Mouse (Mus musculus): ENCODE data around the gene H2-D1. TPM values are rescaled to one million over a fixed set of nuclear protein-coding genes. Genes with fewer than 3 reads are reported as not detected.

The H2-D1 gene
- total and polyA plus RNA-seq, 3 experiments = 659 to 944 (median 880) TPM

DNA sequence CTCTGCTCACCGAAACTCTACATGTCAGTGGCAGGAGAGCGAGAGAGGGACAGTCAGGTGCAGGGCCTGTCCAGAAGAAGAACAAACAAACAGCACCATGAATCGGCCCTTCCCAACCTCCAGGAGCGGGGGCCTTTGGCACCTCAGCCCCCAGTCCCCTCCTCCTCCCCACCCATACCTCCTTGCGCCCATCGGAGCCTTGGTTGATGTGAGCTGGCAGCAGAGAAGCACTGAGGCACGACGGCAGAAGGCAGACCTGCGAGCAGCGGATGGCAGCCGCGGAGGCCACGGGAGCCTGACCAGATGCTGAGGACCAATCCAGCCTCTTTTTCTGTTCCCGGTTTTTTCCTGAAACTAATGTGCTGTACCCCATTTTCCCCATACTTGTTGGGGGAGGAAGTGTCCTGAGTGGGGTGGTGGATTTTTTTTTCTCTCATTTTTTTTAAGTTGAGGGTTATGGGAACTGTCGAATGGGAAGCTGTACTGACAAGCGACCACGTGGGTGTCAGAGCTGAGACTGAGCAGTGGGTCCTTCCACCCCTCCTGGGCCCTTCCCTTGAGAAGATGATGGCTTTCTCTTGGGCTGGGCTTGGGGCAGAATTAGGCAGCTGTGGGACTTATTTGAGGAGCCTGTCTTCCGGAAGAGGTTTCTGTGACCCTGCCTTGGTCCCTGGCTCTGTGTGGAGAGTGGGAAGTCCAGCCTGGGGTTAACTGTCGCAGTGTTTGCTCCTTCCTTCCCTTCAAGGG, 12.9 kb upstream of the H2-D1 start:
- peaks cover 29% of the 10 kb centered on the region for H3K79me2 ChIP-seq (replicated peaks; ENCODE audit: control insufficient read depth, extremely low read depth, insufficient read depth, poor library complexity, severe bottlenecking)
- no peak for DNase-seq (ENCODE audit: extremely low read depth)
- H3K27me3 ChIP-seq (replicated peaks) = peaks cover 15% of the 10 kb centered on the region
- H3K36me3 ChIP-seq (replicated peaks in 1 of 2; ENCODE audit: control insufficient read depth in 1 of 2, insufficient read depth in 1 of 2, low read length in 1 of 2) = peaks cover 87 to 96% of the 10 kb centered on the region in 2 experiments
- in situ Hi-C loops (cut with MboI; ENCODE audit: low pct_ligation_motif_present, low pct_unique_long_range_greater_than_20kb, low sequenced_read_pairs) = loop anchor here (5.0 kb wide), 1 partner anchor 53 kb away; no protein-coding TSS in a partner anchor
- dilution Hi-C loops (cut with MboI; ENCODE audit: extremely low pct_ligation_motif_present, extremely low pct_unique_long_range_greater_than_20kb, low sequenced_read_pairs) = no loop called here
- H3K9ac ChIP-seq (ENCODE audit: insufficient read depth, low read depth) = no peak overlapping the region
- no peaks in the 10 kb centered on the region for H3K9me3 ChIP-seq (replicated peaks; ENCODE audit: low read length)
- no peak overlapping the region for H3K4me3 ChIP-seq (replicated peaks in 1 of 3; ENCODE audit: low read depth in 2 of 3, low read length in 2 of 3, poor library complexity in 1 of 3)
- no peak overlapping the region for H3K27ac ChIP-seq (ENCODE audit: insufficient read depth, low read depth)
- no peak overlapping the region for H3K4me2 ChIP-seq (ENCODE audit: insufficient read depth, low read depth, poor library complexity, severe bottlenecking)
- TF ChIP-seq MEF2A (IDR thresholded peaks at IDR 0.05; ENCODE audit: borderline replicate concordance, low read depth, low read length) (no peak), SIN3A (IDR thresholded peaks at IDR 0.05; ENCODE audit: low read length) (no peak), MXI1 (IDR thresholded peaks at IDR 0.05; ENCODE audit: low read depth, low read length) (no peak)
- peaks cover 3 to 22% of the 10 kb centered on the region in 2 experiments for H3K4me1 ChIP-seq (ENCODE audit: control insufficient read depth in 1 of 2, insufficient read depth in 2 of 2)

DNA sequence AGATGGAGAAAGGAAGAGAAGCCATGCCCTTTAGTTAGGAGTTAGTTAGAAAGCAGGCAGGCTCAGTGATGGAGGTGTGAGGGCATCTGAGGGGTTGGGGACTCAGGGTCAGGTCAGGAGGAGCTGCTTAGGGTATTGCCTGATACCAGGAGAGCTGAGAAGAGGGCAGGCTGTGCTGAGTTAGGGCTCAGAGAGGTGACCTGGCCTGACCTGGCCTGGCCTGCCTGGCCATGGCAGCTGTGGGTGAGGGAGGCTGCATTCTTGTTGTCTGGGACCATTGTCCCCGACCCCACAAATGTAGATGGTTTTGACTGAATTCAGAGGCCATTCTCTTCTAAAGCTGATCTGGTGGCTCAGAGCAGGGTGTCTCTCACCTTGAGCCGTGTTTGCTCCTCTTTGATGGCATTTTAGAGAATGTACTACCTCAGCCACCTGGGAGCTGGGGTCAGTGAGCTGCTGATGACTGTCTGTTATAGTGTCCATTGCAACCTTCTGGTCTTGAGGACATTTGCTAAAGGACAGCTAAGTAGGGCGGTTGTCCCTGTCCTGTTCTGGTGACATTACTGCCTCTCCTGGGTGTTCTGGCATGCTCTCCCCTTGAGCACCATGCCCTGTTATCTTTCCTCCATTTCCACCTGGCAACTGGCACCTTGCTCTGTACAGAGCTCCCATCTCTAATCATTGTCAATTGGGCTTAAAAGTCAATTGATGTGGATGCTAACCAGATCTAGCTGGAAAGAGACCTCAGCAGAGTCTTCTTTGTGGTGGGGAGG, 12.0 kb upstream of the H2-D1 start:
- in situ Hi-C loops (cut with MboI; ENCODE audit: low pct_ligation_motif_present, low pct_unique_long_range_greater_than_20kb, low sequenced_read_pairs) (loop anchor here (5.0 kb wide), 1 partner anchor 52 kb away; no protein-coding TSS in a partner anchor), dilution Hi-C loops (cut with MboI; ENCODE audit: extremely low pct_ligation_motif_present, extremely low pct_unique_long_range_greater_than_20kb, low sequenced_read_pairs) (no loop called here)
- Histone ChIP-seq H3K9ac (ENCODE audit: insufficient read depth, low read depth) (no peak overlapping the region), H3K27me3 (replicated peaks) (peaks cover 15% of the 10 kb centered on the region), H3K4me3 (replicated peaks in 1 of 3; ENCODE audit: low read depth in 2 of 3, low read length in 2 of 3, poor library complexity in 1 of 3) (no peak overlapping the region), H3K79me2 (replicated peaks; ENCODE audit: control insufficient read depth, extremely low read depth, insufficient read depth, poor library complexity, severe bottlenecking) (peaks cover 20% of the 10 kb centered on the region), H3K36me3 (replicated peaks in 1 of 2; ENCODE audit: control insufficient read depth in 1 of 2, insufficient read depth in 1 of 2, low read length in 1 of 2) (peaks cover 79 to 87% of the 10 kb centered on the region in 2 experiments), H3K4me1 (ENCODE audit: control insufficient read depth in 1 of 2, insufficient read depth in 2 of 2) (peaks cover 3 to 13% of the 10 kb centered on the region in 2 experiments; a peak in 3 of 4 replicates), H3K9me3 (replicated peaks; ENCODE audit: low read length) (no peaks in the 10 kb centered on the region), H3K27ac (ENCODE audit: insufficient read depth, low read depth) (no peak overlapping the region), H3K4me2 (ENCODE audit: insufficient read depth, low read depth, poor library complexity, severe bottlenecking) (no peak overlapping the region)
- no peak for DNase-seq (ENCODE audit: extremely low read depth)
- peak; percentile 47 for TF ChIP-seq POLR2A (IDR thresholded peaks at IDR 0.05; ENCODE audit: low read depth, low read length)
- TF ChIP-seq SIN3A (IDR thresholded peaks at IDR 0.05; ENCODE audit: low read length) = no peak

DNA sequence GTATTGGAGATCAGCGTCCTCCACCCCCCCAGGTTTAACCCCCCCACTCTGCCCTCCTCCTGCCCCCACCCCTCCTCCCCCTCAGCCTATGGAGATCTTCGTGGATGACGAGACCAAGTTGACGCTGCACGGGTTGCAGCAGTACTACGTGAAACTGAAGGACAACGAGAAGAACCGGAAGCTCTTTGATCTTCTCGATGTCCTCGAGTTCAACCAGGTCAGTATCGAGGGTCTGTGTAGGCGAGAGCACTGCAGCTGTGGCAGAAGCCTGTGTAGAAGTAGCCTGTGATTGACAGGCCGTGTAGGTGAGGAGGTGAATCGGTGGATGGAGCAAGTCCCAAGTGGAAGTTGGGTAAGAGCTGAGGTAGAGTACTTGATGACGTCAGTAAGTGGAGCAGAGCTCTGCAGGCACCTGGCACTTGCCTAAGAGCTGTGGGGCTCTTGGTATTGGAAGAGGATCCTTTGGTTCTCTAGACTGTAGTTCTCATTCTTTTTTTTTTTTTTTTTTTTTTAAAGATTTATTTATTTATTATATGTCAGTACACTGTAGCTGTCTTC, 11.3 kb upstream of the H2-D1 start:
- Histone ChIP-seq H3K4me2 (ENCODE audit: insufficient read depth, low read depth, poor library complexity, severe bottlenecking) (no peak overlapping the region), H3K27ac (ENCODE audit: insufficient read depth, low read depth) (no peak overlapping the region), H3K4me3 (replicated peaks in 1 of 3; ENCODE audit: low read depth in 2 of 3, low read length in 2 of 3, poor library complexity in 1 of 3) (no peak overlapping the region), H3K27me3 (replicated peaks) (peaks cover 13% of the 10 kb centered on the region), H3K4me1 (ENCODE audit: control insufficient read depth in 1 of 2, insufficient read depth in 2 of 2) (peaks cover 1 to 8% of the 10 kb centered on the region in 2 experiments; a peak in 2 of 4 replicates), H3K9ac (ENCODE audit: insufficient read depth, low read depth) (no peak overlapping the region), H3K9me3 (replicated peaks; ENCODE audit: low read length) (no peaks in the 10 kb centered on the region), H3K36me3 (replicated peaks in 1 of 2; ENCODE audit: control insufficient read depth in 1 of 2, insufficient read depth in 1 of 2, low read length in 1 of 2) (peaks cover 73 to 80% of the 10 kb centered on the region in 2 experiments), H3K79me2 (replicated peaks; ENCODE audit: control insufficient read depth, extremely low read depth, insufficient read depth, poor library complexity, severe bottlenecking) (peaks cover 13% of the 10 kb centered on the region; the same call in 1 of the 2 replicates)
- DNase-seq (ENCODE audit: extremely low read depth) = no peak
- dilution Hi-C loops (cut with MboI; ENCODE audit: extremely low pct_ligation_motif_present, extremely low pct_unique_long_range_greater_than_20kb, low sequenced_read_pairs) (no loop called here), in situ Hi-C loops (cut with MboI; ENCODE audit: low pct_ligation_motif_present, low pct_unique_long_range_greater_than_20kb, low sequenced_read_pairs) (loop anchor here (5.0 kb wide), 1 partner anchor 51 kb away; no protein-coding TSS in a partner anchor)
- TF ChIP-seq HCFC1 (IDR thresholded peaks at IDR 0.05; ENCODE audit: low read depth, low read length) (no peak), ZMIZ1 (IDR thresholded peaks at IDR 0.05; ENCODE audit: low read depth, low read length) (no peak), JUN (IDR thresholded peaks at IDR 0.05; ENCODE audit: insufficient read depth, low read depth, low read length) (no peak), ZC3H11A (IDR thresholded peaks at IDR 0.05; ENCODE audit: low read depth, low read length) (no peak), ELF1 (IDR thresholded peaks at IDR 0.05; ENCODE audit: low read depth, low read length) (no peak), NELFE (IDR thresholded peaks at IDR 0.05; ENCODE audit: low read depth, low read length) (no peak), MXI1 (IDR thresholded peaks at IDR 0.05; ENCODE audit: low read depth, low read length) (no peak), RAD21 (IDR thresholded peaks at IDR 0.05; ENCODE audit: low read depth, low read length) (no peak), CHD1 (IDR thresholded peaks at IDR 0.05; ENCODE audit: low read depth, low read length) (no peak), JUND (conservative IDR thresholded peaks at IDR 0.05; ENCODE audit: low read depth, low read length) (no peak), MAX (IDR thresholded peaks at IDR 0.05; ENCODE audit: low read length) (no peak), USF2 (conservative IDR thresholded peaks at IDR 0.05; ENCODE audit: low read depth, low read length) (no peak), BHLHE40 (IDR thresholded peaks at IDR 0.05; ENCODE audit: low read depth, low read length) (no peak), ZKSCAN1 (IDR thresholded peaks at IDR 0.05; ENCODE audit: borderline replicate concordance, low read depth, low read length) (no peak), ETS1 (conservative IDR thresholded peaks at IDR 0.05; ENCODE audit: low read depth, low read length) (no peak), TCF12 (IDR thresholded peaks at IDR 0.05; ENCODE audit: low read depth, low read length) (no peak), E2F4 (IDR thresholded peaks at IDR 0.05; ENCODE audit: insufficient replicate concordance, low read depth, low read length) (no peak)

Measured in CH12.LX (cell line).